Mouse (Mus musculus) cortical plate, adult 2 months (tissue): Measurements from ENCODE around the gene Plekha6.

Source experiments
- CTCF ChIP-seq: fragments of 200-500 bp; IDR thresholded peaks from 2 replicates; pipeline ENCODE4 v1.5.1; 2011; ENCODE audit warnings: mild to moderate bottlenecking, control low read depth, low read length; ENCODE audit not compliant: insufficient read depth; ENCODE audit errors: extremely low read depth
- POLR2A ChIP-seq: fragments of 200-500 bp; IDR thresholded peaks from 2 replicates; pipeline ENCODE4 v1.6.1; 2011; ENCODE audit warnings: mild to moderate bottlenecking, low read length, control low read depth; ENCODE audit not compliant: insufficient read depth; ENCODE audit errors: extremely low read depth

DNA sequence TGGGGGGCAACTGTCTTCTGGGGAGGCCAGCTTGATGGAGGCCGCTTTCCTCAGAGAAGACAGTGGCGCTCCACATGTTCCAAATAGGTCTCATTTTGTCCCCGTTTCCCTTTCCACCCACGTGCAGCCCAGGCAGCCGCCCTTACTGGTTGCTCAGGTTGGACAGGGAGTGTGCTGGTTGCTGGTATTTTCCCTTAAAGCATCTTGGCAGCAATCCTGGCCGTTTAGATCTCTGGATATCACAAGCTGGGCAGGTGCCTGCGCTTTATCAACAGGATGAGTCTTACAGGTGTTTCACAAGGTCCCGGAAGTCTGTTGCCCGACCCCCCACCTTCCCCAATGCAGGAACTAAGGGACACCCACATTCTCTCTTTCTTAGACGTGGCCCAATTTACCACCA, 2.0 kb upstream of the Plekha6 start:
- TF ChIP-seq POLR2A, result no peak
- no peak for TF ChIP-seq CTCF
